ENCODE assay signal across 10 mouse cellular contexts in the genomic region with DNA sequence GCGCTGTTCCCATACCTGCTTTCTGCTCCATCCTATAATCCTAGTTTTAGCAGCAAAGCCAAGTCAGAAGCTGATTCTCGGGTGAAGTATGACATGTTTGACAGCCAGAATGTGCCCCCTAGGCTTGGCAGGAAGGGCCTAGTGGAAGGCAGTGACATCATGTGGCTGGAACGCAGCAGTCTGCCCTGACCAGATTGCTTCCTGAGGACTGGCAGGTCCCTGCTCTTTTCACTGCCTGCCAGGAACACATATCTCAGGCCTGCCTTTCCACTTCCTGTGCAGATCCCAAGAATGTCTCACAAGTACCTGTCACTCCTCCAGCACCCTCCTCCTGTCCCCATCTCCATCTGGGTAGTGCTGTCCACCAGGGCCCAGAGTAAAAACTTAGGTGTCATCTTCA. TPM values are rescaled to one million over a fixed set of nuclear protein-coding genes. Genes with fewer than 3 reads are reported as not detected.
DNase-seq lines count a peak whose midpoint lies in the region; TF ChIP-seq lines count a peak whose summit lies in the region.
"Had no signal": no experiment of that assay in that cellular context is flagged by ENCODE, and none has a peak within 500 bp of the region (broad histone marks: within the 10 kb centered on the region; RNA-seq: fewer than 3 reads in every experiment).

No protein-coding gene starts in this region.

- H3K4me3 ChIP-seq in layer of hippocampus, adult 2 months, result no peak overlapping the region
- H3K4me3 ChIP-seq: hindbrain, embryonic 15.5 days had no signal

- intact Hi-C loops in heart, postnatal 10 days (cut with DNase I), result no loop called here

- peak overlapping the region; percentile 68; the same call in 1 of the 2 replicates for H3K27ac ChIP-seq in layer of hippocampus, adult 2 months

- TF ChIP-seq CTCF in layer of hippocampus, adult 2 months (conservative IDR thresholded peaks at IDR 0.05), result 0 out of 2 replicates have a peak, but pooled peaks have one; percentile 3

- no peak for DNase-seq in layer of hippocampus, adult 2 months (ENCODE audit: low spot score in 2 of 2)
- DNase-seq in layer of hippocampus, adult 11-12 months (ENCODE audit: low spot score), result no peak
- peak; percentile 67 for DNase-seq in fat pad, adult 2 months (ENCODE audit: extremely low read depth, low read depth, low spot score)
- peak; percentile 81 to 84 for DNase-seq in heart, postnatal 10 days
- DNase-seq in mesoderm, embryonic 11.5 days (ENCODE audit: low read depth, low spot score), result peak; percentile 4
- no peak for DNase-seq in right cerebral cortex, adult 2 months (ENCODE audit: low spot score in 2 of 2)
- DNase-seq in right cerebral cortex, postnatal 4 days, result no peak
- DNase-seq in right cerebral cortex, postnatal 10 days (ENCODE audit: low spot score in 2 of 2), result no peak
- DNase-seq: right cerebral cortex, postnatal 14 days had no signal

RNA-seq across cellular contexts. Expression of a gene that starts 27.8 kb away (rescaled TPM):
- 10 to 100 TPM; 22.5 to 24.2 TPM for total RNA-seq in layer of hippocampus, adult 2 months (2021)
- 10 to 100 TPM; 45.8 to 52.5 TPM for total RNA-seq in heart, postnatal 10 days (2021)

Comparison
In these comparisons a context has a peak if more than half of its experiments do, and no peak if none do; other contexts are left out.
1. DNase-seq: peak in fat pad, adult 2 months (single experiment), heart, postnatal 10 days (2 of 2) and mesoderm, embryonic 11.5 days (single experiment); none in layer of hippocampus, adult 2 months (0 of 2), layer of hippocampus, adult 11-12 months (single experiment), right cerebral cortex, adult 2 months (0 of 2), right cerebral cortex, postnatal 4 days (single experiment) and right cerebral cortex, postnatal 10 days (0 of 2).